Mouse (Mus musculus): ENCODE measurements around the gene Rpl3l.

- TF ChIP-seq ZNF384 (IDR thresholded peaks at IDR 0.05; ENCODE audit: low read depth, low read length), result no peak
- no peak for TF ChIP-seq HCFC1 (IDR thresholded peaks at IDR 0.05; ENCODE audit: borderline replicate concordance, insufficient read depth, low read length)
- TF ChIP-seq MAFK (IDR thresholded peaks at IDR 0.05; ENCODE audit: insufficient read depth, low read depth, low read length), result no peak
- no peak for TF ChIP-seq CHD2 (IDR thresholded peaks at IDR 0.05; ENCODE audit: low read depth, low read length)
- TF ChIP-seq ZC3H11A (IDR thresholded peaks at IDR 0.05; ENCODE audit: borderline replicate concordance, low read depth, low read length), result no peak
Observed at GRCm38 (mm10) chr17:24696011-24696697, 31.5 kb upstream of the Rpl3l start, which contains the start of the genes Gfer and Noxo1.

Data from ES-E14 (cell line).